Mouse (Mus musculus) spleen, adult 12 weeks (tissue): ENCODE measurements around the gene Gm597.

Source experiments
- DNase-seq: peaks from one replicate; pipeline ENCODE4 v3.0.0; 2022; ENCODE audit warnings: low spot score

Gene Gm597

GRCm38 (mm10) chr1:28780152-28780551 lies at the start of gene Gm597:
Gene Gm597 (minus strand): TSS chr1:28780252.
- DNase-seq, result no peak

GRCm38 (mm10) chr1:28807689-28808088 lies 27.6 kb upstream of the Gm597 start:
- no peak for DNase-seq

GRCm38 (mm10) chr1:28806618-28807017 lies 26.6 kb upstream of the Gm597 start:
- DNase-seq, result no peak

GRCm38 (mm10) chr1:28800881-28801280 lies 20.8 kb upstream of the Gm597 start:
- no peak for DNase-seq
